Mouse (Mus musculus) frontal cortex, postnatal 14 days (tissue): Measurements from ENCODE around the gene Gm15737.
A peak's percentile ranks its signal among the peaks of the same experiment; 100 is the strongest.

Experiments used
- DNase-seq, 2 experiments: peaks; one replicate each; pipeline ENCODE4 v3.0.0; 2022; ENCODE audit warnings: low spot score in 2 of 2

Gm15737 gene

GRCm38 (mm10) chr6:92869089-92869581, at the start of gene Gm15737:
Gene Gm15737 (plus strand): TSS chr6:92869357.
- DNase-seq = no peak

GRCm38 (mm10) chr6:92821606-92822005, 47.6 kb upstream of the Gm15737 start:
- no peak for DNase-seq

- DNase-seq = no peak
Observed at GRCm38 (mm10) chr6:92822006-92822405, 47.2 kb upstream of the Gm15737 start.

GRCm38 (mm10) chr6:92823991-92824390, 45.2 kb upstream of the Gm15737 start:
- no peak for DNase-seq

GRCm38 (mm10) chr6:92826561-92826960, 42.6 kb upstream of the Gm15737 start:
- DNase-seq = no peak

- DNase-seq = no peak
Observed at GRCm38 (mm10) chr6:92827360-92827759, 41.8 kb upstream of the Gm15737 start.

- DNase-seq = no peak
Observed at GRCm38 (mm10) chr6:92829148-92829547, 40.0 kb upstream of the Gm15737 start.

GRCm38 (mm10) chr6:92831106-92831505, 38.1 kb upstream of the Gm15737 start:
- DNase-seq = no peak

- no peak for DNase-seq
Observed at GRCm38 (mm10) chr6:92842000-92842399, 27.2 kb upstream of the Gm15737 start.

- no peak for DNase-seq
Observed at GRCm38 (mm10) chr6:92843474-92843873, 25.7 kb upstream of the Gm15737 start.

GRCm38 (mm10) chr6:92845898-92846297, 23.3 kb upstream of the Gm15737 start:
- DNase-seq = no peak

- DNase-seq = no peak
Observed at GRCm38 (mm10) chr6:92846614-92847013, 22.5 kb upstream of the Gm15737 start.

GRCm38 (mm10) chr6:92849208-92849607, 19.9 kb upstream of the Gm15737 start:
- no peak for DNase-seq

GRCm38 (mm10) chr6:92850250-92850649, 18.9 kb upstream of the Gm15737 start:
- peak; percentile 47 to 53 for DNase-seq

GRCm38 (mm10) chr6:92854873-92855272, 14.3 kb upstream of the Gm15737 start:
- DNase-seq = no peak

GRCm38 (mm10) chr6:92857761-92858160, 11.4 kb upstream of the Gm15737 start:
- DNase-seq = no peak

GRCm38 (mm10) chr6:92858721-92859510, 10.2 kb upstream of the Gm15737 start:
- DNase-seq = no peak

GRCm38 (mm10) chr6:92860285-92860912, 8.8 kb upstream of the Gm15737 start:
- DNase-seq = no peak

GRCm38 (mm10) chr6:92862599-92862998, 6.6 kb upstream of the Gm15737 start:
- DNase-seq = no peak

- DNase-seq = no peak
Observed at GRCm38 (mm10) chr6:92869582-92870219, 544 bp downstream of the Gm15737 start.

GRCm38 (mm10) chr6:92871813-92872212, 2.7 kb downstream of the Gm15737 start:
- DNase-seq = no peak

- DNase-seq = no peak
Observed at GRCm38 (mm10) chr6:92872766-92873165, 3.6 kb downstream of the Gm15737 start.

GRCm38 (mm10) chr6:92874854-92875253, 5.7 kb downstream of the Gm15737 start:
- no peak for DNase-seq
